Mouse (Mus musculus): ENCODE data around the gene 0610030E20Rik. TPM values are rescaled to one million over a fixed set of nuclear protein-coding genes. Genes with fewer than 3 reads are reported as not detected.
A peak's percentile ranks its signal among the peaks of the same experiment; 100 is the strongest.

The 0610030E20Rik gene
- total RNA-seq, 4 experiments from 2014 or later, result 7.6 to 10.4 (median 8.0) TPM

- no peak for DNase-seq (ENCODE audit: low spot score)
These were observed 1.3 kb downstream of the 0610030E20Rik start for GRCm38 (mm10) chr6:72348411-72348810.

- DNase-seq (ENCODE audit: low spot score), result no peak
These were observed 3.1 kb downstream of the 0610030E20Rik start for GRCm38 (mm10) chr6:72350214-72350613.

- no peak for DNase-seq (ENCODE audit: low spot score)
These were observed 5.7 kb downstream of the 0610030E20Rik start for GRCm38 (mm10) chr6:72352636-72353405.

GRCm38 (mm10) chr6:72354025-72354424 is 6.9 kb downstream of the 0610030E20Rik start:
- DNase-seq (ENCODE audit: low spot score), result no peak

GRCm38 (mm10) chr6:72355066-72355911 is 8.2 kb downstream of the 0610030E20Rik start, which contains the start of gene Tmem150a:
Gene Tmem150a, plus strand, starts transcription at chr6:72355447.
- DNase-seq (ENCODE audit: low spot score), result peak; percentile 77

- no peak for DNase-seq (ENCODE audit: low spot score)
These were observed 8.9 kb downstream of the 0610030E20Rik start for GRCm38 (mm10) chr6:72356001-72356532.

- DNase-seq (ENCODE audit: low spot score), result no peak
These were observed 10.3 kb downstream of the 0610030E20Rik start for GRCm38 (mm10) chr6:72357164-72358079.

GRCm38 (mm10) chr6:72358086-72358764 is 11.1 kb downstream of the 0610030E20Rik start:
- DNase-seq (ENCODE audit: low spot score), result no peak

- DNase-seq (ENCODE audit: low spot score), result no peak
These were observed 12.2 kb downstream of the 0610030E20Rik start for GRCm38 (mm10) chr6:72359343-72359742.

GRCm38 (mm10) chr6:72359891-72360598 is 12.9 kb downstream of the 0610030E20Rik start:
- no peak for DNase-seq (ENCODE audit: low spot score)

GRCm38 (mm10) chr6:72360599-72360935 is 13.4 kb downstream of the 0610030E20Rik start:
- no peak for DNase-seq (ENCODE audit: low spot score)

GRCm38 (mm10) chr6:72361121-72361551 is 14.0 kb downstream of the 0610030E20Rik start:
- DNase-seq (ENCODE audit: low spot score), result no peak

GRCm38 (mm10) chr6:72362132-72363028 is 15.3 kb downstream of the 0610030E20Rik start:
- DNase-seq (ENCODE audit: low spot score), result peak; percentile 99

- DNase-seq (ENCODE audit: low spot score), result no peak
These were observed 16.9 kb downstream of the 0610030E20Rik start for GRCm38 (mm10) chr6:72364009-72364408.

- DNase-seq (ENCODE audit: low spot score), result no peak
These were observed 17.9 kb downstream of the 0610030E20Rik start for GRCm38 (mm10) chr6:72364985-72365384.

GRCm38 (mm10) chr6:72366304-72366703 is 19.2 kb downstream of the 0610030E20Rik start:
- no peak for DNase-seq (ENCODE audit: low spot score)

GRCm38 (mm10) chr6:72366844-72367443 is 19.8 kb downstream of the 0610030E20Rik start, which contains the start of gene Rnf181:
Gene Rnf181, minus strand, starts transcription at chr6:72366956.
- DNase-seq (ENCODE audit: low spot score), result no peak

- DNase-seq (ENCODE audit: low spot score), result no peak
These were observed 20.4 kb downstream of the 0610030E20Rik start for GRCm38 (mm10) chr6:72367460-72367974.

All from heart, adult 8-10 months (tissue).